Mouse (Mus musculus): ENCODE data around the gene Ugt2b34. TPM values are rescaled to one million over a fixed set of nuclear protein-coding genes. Genes with fewer than 3 reads are reported as not detected.

Gene Ugt2b34
- polyA plus RNA-seq (2012; ENCODE audit: insufficient read depth, low replicate concordance) = not detected in 2 replicates

DNA sequence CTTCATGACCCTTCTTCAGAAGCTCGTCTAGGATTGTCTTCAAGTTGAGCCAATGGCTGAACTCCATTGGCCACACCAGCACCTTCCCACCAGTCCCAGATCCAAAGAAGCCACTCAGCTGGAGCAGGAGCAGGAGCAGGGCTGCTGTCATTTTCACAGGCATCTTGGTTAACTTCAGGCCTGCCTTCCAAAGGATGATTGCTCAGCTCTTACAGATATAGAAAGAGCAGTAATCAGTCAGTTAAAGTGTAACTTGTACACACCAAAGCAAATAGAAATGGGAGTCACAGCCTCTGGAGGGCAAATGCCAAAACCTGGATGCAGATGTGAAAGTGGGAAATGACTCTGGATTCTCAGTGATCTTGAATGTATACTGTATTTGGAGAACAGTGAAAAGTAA is at the start of gene Ugt2b34:
Gene Ugt2b34 (minus strand): TSS at position 180 of the 400 bp plus-strand sequence.
- no peak within 1 kb of the TSS for H3K4me3 ChIP-seq (replicated peaks)
- no peak for TF ChIP-seq GATA1 (IDR thresholded peaks at IDR 0.05; ENCODE audit: borderline replicate concordance, low read length)
- TF ChIP-seq FLI1 (IDR thresholded peaks at IDR 0.05; ENCODE audit: low read length) = no peak

DNA sequence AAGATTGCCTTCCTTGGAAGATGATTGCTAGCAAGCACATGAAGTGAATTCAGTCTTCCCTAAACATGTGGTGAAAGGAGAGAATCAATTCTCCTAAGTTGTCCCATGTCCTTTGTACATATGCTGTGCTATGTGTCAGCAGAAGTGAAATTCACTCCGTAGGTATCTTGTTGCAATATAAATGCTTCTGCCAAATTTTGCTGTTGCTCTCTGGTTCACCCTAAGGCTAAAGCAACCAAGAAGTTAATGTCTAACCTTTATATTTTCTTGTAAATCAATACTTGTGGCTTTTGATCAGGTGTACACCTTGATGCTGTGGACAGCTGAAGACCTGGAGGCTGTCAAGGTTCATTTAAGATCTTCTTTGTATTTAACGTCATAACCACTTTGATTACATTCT is 35.4 kb upstream of the Ugt2b34 start:
- peaks cover 11% of the 10 kb centered on the region; the same call in 1 of the 2 replicates for H3K9me3 ChIP-seq
- H3K36me3 ChIP-seq (replicated peaks; ENCODE audit: low read length) = no peaks in the 10 kb centered on the region
- H3K27me3 ChIP-seq (replicated peaks) = no peaks in the 10 kb centered on the region
- TF ChIP-seq FLI1 (IDR thresholded peaks at IDR 0.05; ENCODE audit: low read length) = no peak
- TF ChIP-seq GATA1 (IDR thresholded peaks at IDR 0.05; ENCODE audit: borderline replicate concordance, low read length) = no peak
- H3K4me1 ChIP-seq = no peaks in the 10 kb centered on the region
- no peak overlapping the region for H3K4me3 ChIP-seq (replicated peaks)

More for the DNA sequence above, at the start of gene Ugt2b34:
- Histone ChIP-seq H3K4me1 (no peaks in the 10 kb centered on the region), H3K27me3 (replicated peaks) (no peaks in the 10 kb centered on the region), H3K36me3 (replicated peaks; ENCODE audit: low read length) (no peaks in the 10 kb centered on the region), H3K9me3 (no peaks in the 10 kb centered on the region)

DNA sequence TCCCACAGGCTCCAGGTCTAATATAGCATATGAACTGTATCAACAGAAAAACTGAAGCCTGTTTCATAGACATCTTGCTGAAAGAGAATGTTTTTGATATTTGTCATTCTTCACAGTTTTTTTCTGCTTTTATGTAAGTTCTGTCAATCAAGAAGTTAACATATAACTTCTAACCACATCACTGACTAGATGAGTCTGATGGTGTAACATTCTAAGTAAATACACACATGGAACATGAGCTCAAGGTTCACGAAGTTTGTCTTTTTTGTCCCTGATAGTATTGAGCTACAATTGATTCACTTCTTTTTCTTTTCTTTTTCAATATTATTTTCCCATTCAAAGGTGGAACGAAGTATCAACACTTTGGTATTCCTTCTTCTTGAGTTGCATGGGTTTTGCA is 19.7 kb upstream of the Ugt2b34 start, which contains the start of gene Ugt2b1:
Gene Ugt2b1 (minus strand): TSS at position 105 of the 400 bp plus-strand sequence.
- Histone ChIP-seq H3K27me3 (replicated peaks) (no peaks in the 10 kb centered on the region), H3K4me3 (replicated peaks) (no peak within 1 kb of the TSS), H3K4me1 (no peaks in the 10 kb centered on the region), H3K9me3 (0 out of 2 replicates have a peak, but pooled peaks cover 3% of the 10 kb centered on the region), H3K36me3 (replicated peaks; ENCODE audit: low read length) (no peaks in the 10 kb centered on the region)
- no peak for TF ChIP-seq FLI1 (IDR thresholded peaks at IDR 0.05; ENCODE audit: low read length)
- no peak for TF ChIP-seq GATA1 (IDR thresholded peaks at IDR 0.05; ENCODE audit: borderline replicate concordance, low read length)

DNA sequence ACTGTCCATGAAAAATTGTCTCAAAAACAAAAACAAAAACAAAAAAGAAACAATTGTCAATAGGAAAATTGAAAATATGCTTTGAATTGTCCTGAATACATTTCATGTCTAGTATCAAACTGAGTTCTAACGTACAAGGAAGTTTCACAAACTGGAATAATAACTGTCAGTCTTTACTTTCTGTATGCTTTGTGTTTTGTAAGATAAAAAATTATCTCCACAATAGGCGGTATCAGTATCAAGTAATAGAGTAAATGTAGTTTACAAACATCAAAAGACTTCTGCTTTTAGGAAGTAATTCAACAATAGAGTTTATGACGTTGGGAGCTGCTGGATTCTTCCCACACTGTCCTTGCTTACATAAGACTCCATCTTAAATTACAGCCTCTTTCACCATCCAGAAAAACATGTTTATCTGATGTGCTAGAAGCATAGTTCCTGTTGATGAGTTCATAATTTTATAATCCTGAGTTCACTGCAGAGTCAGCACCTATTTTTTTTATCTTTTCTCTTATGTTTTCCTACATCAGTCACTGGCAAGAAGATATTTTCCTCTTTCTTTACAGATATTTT is 14.0 kb upstream of the Ugt2b34 start:
- no peaks in the 10 kb centered on the region for H3K27me3 ChIP-seq (replicated peaks)
- no peak overlapping the region for H3K4me3 ChIP-seq (replicated peaks)
- no peaks in the 10 kb centered on the region for H3K36me3 ChIP-seq (replicated peaks; ENCODE audit: low read length)
- TF ChIP-seq GATA1 (IDR thresholded peaks at IDR 0.05; ENCODE audit: borderline replicate concordance, low read length) = no peak
- TF ChIP-seq FLI1 (IDR thresholded peaks at IDR 0.05; ENCODE audit: low read length) = no peak
- no peaks in the 10 kb centered on the region for H3K9me3 ChIP-seq
- H3K4me1 ChIP-seq = no peaks in the 10 kb centered on the region

DNA sequence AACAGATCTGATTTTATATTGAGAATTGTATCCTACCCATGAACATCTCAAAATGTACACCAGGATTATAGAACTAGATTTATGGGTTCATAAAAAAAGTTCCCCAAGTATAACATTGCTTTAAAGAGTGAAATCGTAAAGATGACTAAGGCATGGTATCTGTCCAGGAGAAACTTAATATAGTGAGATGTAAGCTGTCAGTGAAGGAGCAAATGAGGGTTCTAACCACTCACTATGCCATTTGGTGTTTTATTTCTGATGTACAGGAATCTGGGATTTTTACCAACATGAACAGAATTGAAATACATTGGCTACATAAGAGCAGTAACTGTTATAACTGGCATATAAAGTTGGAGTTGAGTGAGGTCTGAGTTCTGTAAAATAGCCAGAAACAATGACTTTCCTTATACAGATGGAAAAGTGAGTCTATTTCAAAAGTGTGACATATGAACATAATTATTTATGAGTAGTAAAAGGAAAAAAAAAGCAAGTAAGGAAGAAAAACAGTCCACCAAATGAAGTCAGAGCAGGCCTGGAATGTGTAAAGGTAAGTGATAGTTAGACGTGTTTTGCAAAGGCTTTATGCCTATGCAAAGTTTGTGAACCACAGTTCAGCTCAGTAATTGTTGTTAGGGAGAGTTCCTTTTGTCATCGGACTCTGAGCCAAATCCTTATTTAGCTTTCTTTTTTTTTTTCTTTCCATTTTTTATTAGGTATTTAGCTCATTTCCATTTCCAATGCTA is 4.8 kb upstream of the Ugt2b34 start:
- H3K36me3 ChIP-seq (replicated peaks; ENCODE audit: low read length) = no peaks in the 10 kb centered on the region
- H3K4me1 ChIP-seq = no peaks in the 10 kb centered on the region
- H3K4me3 ChIP-seq (replicated peaks) = no peak overlapping the region
- no peaks in the 10 kb centered on the region for H3K27me3 ChIP-seq (replicated peaks)
- TF ChIP-seq GATA1 (IDR thresholded peaks at IDR 0.05; ENCODE audit: borderline replicate concordance, low read length) = no peak
- TF ChIP-seq FLI1 (IDR thresholded peaks at IDR 0.05; ENCODE audit: low read length) = no peak
- H3K9me3 ChIP-seq = no peaks in the 10 kb centered on the region

DNA sequence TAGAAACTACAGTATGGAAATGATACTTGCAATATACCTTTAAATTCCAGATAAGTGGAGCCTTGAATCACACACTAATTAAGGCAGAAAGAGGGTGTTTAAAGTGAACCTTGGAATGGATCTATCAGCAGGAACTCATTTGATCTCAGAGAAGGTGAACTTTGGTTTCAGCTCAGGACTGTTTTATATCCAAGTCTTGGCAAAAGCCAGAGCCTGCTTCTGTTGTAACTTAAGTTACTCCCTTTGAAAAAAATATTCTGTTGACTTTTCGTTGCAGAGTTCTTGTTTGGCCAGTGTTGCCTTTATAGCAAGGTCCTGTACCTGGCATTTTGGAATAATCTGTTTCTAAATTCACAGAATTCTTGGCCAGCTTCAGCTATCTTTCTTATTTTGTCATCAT is 4.0 kb upstream of the Ugt2b34 start:
- H3K4me1 ChIP-seq = no peaks in the 10 kb centered on the region
- no peaks in the 10 kb centered on the region for H3K9me3 ChIP-seq
- no peaks in the 10 kb centered on the region for H3K27me3 ChIP-seq (replicated peaks)
- no peaks in the 10 kb centered on the region for H3K36me3 ChIP-seq (replicated peaks; ENCODE audit: low read length)
- no peak overlapping the region for H3K4me3 ChIP-seq (replicated peaks)
- TF ChIP-seq GATA1 (IDR thresholded peaks at IDR 0.05; ENCODE audit: borderline replicate concordance, low read length) = no peak
- TF ChIP-seq FLI1 (IDR thresholded peaks at IDR 0.05; ENCODE audit: low read length) = no peak

DNA sequence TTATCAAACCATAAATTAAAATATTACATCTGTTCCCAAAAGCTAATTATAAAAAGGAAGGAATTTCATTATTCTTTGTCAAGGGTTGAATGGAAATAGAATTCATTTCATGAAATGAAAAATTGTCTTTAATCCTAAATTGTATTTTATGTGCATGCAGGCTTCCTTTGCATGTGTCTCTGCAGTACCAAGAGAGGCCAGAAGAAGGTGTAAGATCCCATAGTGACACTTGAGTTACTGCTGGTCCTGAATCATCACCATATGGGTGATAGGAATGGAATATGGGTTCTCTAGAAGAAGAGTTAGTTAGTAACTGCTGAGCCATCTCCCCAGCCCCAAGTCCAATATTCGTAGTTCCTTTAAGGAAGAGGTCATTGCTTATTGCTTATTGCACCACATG is 16.8 kb downstream of the Ugt2b34 start:
- H3K4me3 ChIP-seq (replicated peaks) = no peak overlapping the region
- H3K9me3 ChIP-seq = peaks cover 8% of the 10 kb centered on the region
- no peaks in the 10 kb centered on the region for H3K4me1 ChIP-seq
- no peaks in the 10 kb centered on the region for H3K27me3 ChIP-seq (replicated peaks)
- H3K36me3 ChIP-seq (replicated peaks; ENCODE audit: low read length) = no peaks in the 10 kb centered on the region
- TF ChIP-seq FLI1 (IDR thresholded peaks at IDR 0.05; ENCODE audit: low read length) (no peak), GATA1 (IDR thresholded peaks at IDR 0.05; ENCODE audit: borderline replicate concordance, low read length) (no peak)

DNA sequence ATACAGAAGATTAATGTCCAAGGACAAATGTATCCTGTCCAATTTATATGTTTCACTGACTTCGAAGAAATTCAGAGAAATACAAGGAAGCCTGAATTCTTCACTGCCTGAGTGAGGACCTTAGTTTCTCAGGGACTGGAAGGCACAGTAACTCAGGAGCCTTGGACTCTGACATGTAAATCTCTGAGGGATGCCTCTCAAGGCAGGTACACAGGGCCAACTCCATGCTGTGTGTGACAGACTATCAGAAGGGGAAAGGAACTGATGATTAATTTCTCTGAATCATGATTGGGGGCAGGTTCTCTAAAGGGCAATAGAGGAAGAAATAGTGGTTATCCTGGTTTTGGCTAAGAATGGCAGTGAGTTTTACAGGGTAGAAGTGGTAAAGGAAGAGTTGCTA is 18.3 kb downstream of the Ugt2b34 start:
- TF ChIP-seq GATA1 (IDR thresholded peaks at IDR 0.05; ENCODE audit: borderline replicate concordance, low read length) (no peak), FLI1 (IDR thresholded peaks at IDR 0.05; ENCODE audit: low read length) (no peak)
- H3K4me3 ChIP-seq (replicated peaks) = no peak overlapping the region
- H3K4me1 ChIP-seq = no peaks in the 10 kb centered on the region
- H3K27me3 ChIP-seq (replicated peaks) = no peaks in the 10 kb centered on the region
- no peaks in the 10 kb centered on the region for H3K36me3 ChIP-seq (replicated peaks; ENCODE audit: low read length)
- H3K9me3 ChIP-seq = no peaks in the 10 kb centered on the region

DNA sequence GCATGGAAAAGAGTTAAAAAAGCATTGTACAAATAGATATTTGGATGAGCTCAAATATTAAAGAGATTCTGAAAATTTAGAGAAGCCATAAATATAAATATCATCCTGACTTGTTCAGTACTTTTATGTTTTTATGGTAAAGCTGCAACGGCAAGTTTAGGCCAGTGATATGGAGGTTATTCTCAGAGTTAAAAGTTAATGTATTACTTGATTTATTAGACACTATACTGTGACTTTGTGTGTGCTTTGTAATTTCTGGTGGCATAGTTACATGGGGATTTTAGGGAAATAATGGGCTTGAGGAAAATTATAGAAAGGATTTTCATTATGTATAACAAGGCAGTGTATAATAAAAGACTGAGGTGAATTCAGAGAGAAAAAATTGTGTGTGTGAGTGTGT is 19.7 kb downstream of the Ugt2b34 start:
- Histone ChIP-seq H3K27me3 (replicated peaks) (no peaks in the 10 kb centered on the region), H3K4me3 (replicated peaks) (no peak overlapping the region), H3K9me3 (peaks cover 6% of the 10 kb centered on the region; the same call in 1 of the 2 replicates), H3K4me1 (no peaks in the 10 kb centered on the region), H3K36me3 (replicated peaks; ENCODE audit: low read length) (no peaks in the 10 kb centered on the region)
- TF ChIP-seq GATA1 (IDR thresholded peaks at IDR 0.05; ENCODE audit: borderline replicate concordance, low read length) = no peak
- no peak for TF ChIP-seq FLI1 (IDR thresholded peaks at IDR 0.05; ENCODE audit: low read length)

DNA sequence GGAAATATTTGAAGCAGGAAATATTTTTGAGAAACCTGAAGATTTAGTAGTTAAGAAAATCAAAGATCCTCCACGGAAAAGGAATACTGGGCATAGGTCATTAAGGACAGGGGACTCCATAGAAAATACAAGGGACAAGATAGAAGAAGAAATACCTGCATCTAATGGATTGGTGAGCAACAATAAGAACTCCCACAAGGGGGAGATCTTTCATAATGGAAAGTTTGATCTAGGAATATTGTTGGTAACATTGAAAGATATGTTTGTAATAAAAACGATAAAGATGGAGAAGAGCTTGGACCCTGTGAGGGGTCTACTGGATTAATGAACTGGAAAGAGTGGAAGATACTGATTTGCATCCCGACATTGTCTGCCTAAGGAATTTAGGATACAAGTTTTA is 20.1 kb downstream of the Ugt2b34 start:
- Histone ChIP-seq H3K27me3 (replicated peaks) (no peaks in the 10 kb centered on the region), H3K4me1 (no peaks in the 10 kb centered on the region), H3K36me3 (replicated peaks; ENCODE audit: low read length) (no peaks in the 10 kb centered on the region), H3K4me3 (replicated peaks) (no peak overlapping the region), H3K9me3 (peaks cover 10% of the 10 kb centered on the region; the same call in 1 of the 2 replicates)
- TF ChIP-seq GATA1 (IDR thresholded peaks at IDR 0.05; ENCODE audit: borderline replicate concordance, low read length) (no peak), FLI1 (IDR thresholded peaks at IDR 0.05; ENCODE audit: low read length) (no peak)
